Comparison of ENCODE assay signal across 20 mouse cellular contexts in the genomic region with DNA sequence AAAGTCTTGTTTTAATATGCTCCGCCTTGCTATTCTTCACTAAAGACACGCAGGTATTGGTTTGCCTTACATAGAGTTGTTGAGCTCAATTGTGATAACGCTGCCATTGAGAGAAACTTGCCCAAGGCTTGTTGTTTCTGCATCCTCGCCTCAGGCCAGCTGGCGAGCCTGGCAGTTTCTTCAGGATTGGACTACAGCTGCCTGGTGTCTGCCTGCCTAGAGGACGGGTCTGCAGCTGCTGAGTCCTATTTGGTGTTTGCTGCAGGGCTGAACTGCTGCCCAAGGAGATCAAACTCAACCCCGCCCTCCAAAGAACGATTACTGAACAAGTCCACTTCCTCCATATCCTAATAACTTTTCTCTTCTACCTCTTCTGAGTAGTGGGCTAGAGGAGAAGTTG. TPM values are rescaled to one million over a fixed set of nuclear protein-coding genes. Genes with fewer than 3 reads are reported as not detected.
A peak's percentile ranks its signal among the peaks of the same experiment; 100 is the strongest.
DNase-seq lines count a peak whose midpoint lies in the region; ATAC-seq and TF ChIP-seq lines count a peak whose summit lies in the region.
"Had no signal": no experiment of that assay in that cellular context is flagged by ENCODE, and none has a peak within 500 bp of the region (broad histone marks: within the 10 kb centered on the region; RNA-seq: fewer than 3 reads in every experiment).

No protein-coding gene starts in this region.

- no peak overlapping the region for H3K27ac ChIP-seq in embryonic facial prominence, embryonic 13.5 days
- H3K27ac ChIP-seq in embryonic facial prominence, embryonic 10.5 days (replicated peaks), result no peak overlapping the region

- H3K27me3 ChIP-seq in embryonic facial prominence, embryonic 13.5 days, result no peaks in the 10 kb centered on the region
- no peaks in the 10 kb centered on the region for H3K27me3 ChIP-seq in embryonic facial prominence, embryonic 10.5 days (replicated peaks; ENCODE audit: low read depth, poor library complexity, severe bottlenecking)
- H3K27me3 ChIP-seq in myocyte (ENCODE audit: control insufficient read depth, insufficient read depth, insufficient read length), result no peaks in the 10 kb centered on the region

- H3K36me3 ChIP-seq in embryonic facial prominence, embryonic 13.5 days, result no peaks in the 10 kb centered on the region
- no peaks in the 10 kb centered on the region for H3K36me3 ChIP-seq in embryonic facial prominence, embryonic 10.5 days (replicated peaks)
- no peaks in the 10 kb centered on the region for H3K36me3 ChIP-seq in myocyte (ENCODE audit: control insufficient read depth, insufficient read depth)
- H3K36me3 ChIP-seq: G1E had no signal

- H3K4me3 ChIP-seq in embryonic facial prominence, embryonic 13.5 days, result no peak overlapping the region
- H3K4me3 ChIP-seq in embryonic facial prominence, embryonic 10.5 days, result no peak overlapping the region
- no peak overlapping the region for H3K4me3 ChIP-seq in myocyte

- H3K4me2 ChIP-seq in embryonic facial prominence, embryonic 13.5 days, result no peak overlapping the region
- no peak overlapping the region for H3K4me2 ChIP-seq in myocyte (ENCODE audit: low read depth)

- no peak overlapping the region for H3ac ChIP-seq in myocyte (ENCODE audit: control insufficient read depth, insufficient read length)

- H3K9me3 ChIP-seq in embryonic facial prominence, embryonic 13.5 days, result no peaks in the 10 kb centered on the region
- no peaks in the 10 kb centered on the region for H3K9me3 ChIP-seq in embryonic facial prominence, embryonic 10.5 days
- H3K9me3 ChIP-seq: G1E had no signal

- no peak for TF ChIP-seq POLR2A in myocyte (IDR thresholded peaks at IDR 0.05; ENCODE audit: insufficient read length, low read depth)

- H3K4me1 ChIP-seq in embryonic facial prominence, embryonic 13.5 days, result no peaks in the 10 kb centered on the region
- H3K4me1 ChIP-seq in embryonic facial prominence, embryonic 10.5 days, result peaks cover 10% of the 10 kb centered on the region

- DNase-seq in embryonic facial prominence, embryonic 10.5 days (ENCODE audit: low spot score), result no peak
- DNase-seq in lung, postnatal 10 days, result peak; percentile 10
- DNase-seq in lung, postnatal 36 days, result no peak
- DNase-seq in kidney, postnatal 4 days, result no peak
- DNase-seq: adrenal gland, adult 2 months; adrenal gland, adult 8-10 months; adrenal gland, postnatal 10 days; adrenal gland, postnatal 14 days; adrenal gland, postnatal 25 days; adrenal gland, postnatal 36 days; B cell, adult 2 months; cerebellum, adult 11 months; cerebellum, adult 11-12 months; cerebellum, adult 18-20 months had no signal

- WGBS in embryonic facial prominence, embryonic 13.5 days, result 57% methylated on average over 8 of the region's 8 CpGs
- 68% methylated on average over 8 of the region's 8 CpGs for WGBS in embryonic facial prominence, embryonic 10.5 days

- 0 out of 2 replicates have a peak overlapping the region, but pooled peaks have one; percentile 27 for H3K9ac ChIP-seq in embryonic facial prominence, embryonic 13.5 days

- no peak for ATAC-seq in embryonic facial prominence, embryonic 13.5 days (ENCODE audit: insufficient number of reproducible peaks, insufficient read depth, low FRiP score, low TSS enrichment, low read depth)
- ATAC-seq: activated CD4-positive, CD25-positive, alpha-beta regulatory T cell, adult 4 months; CD4-positive, CD25-positive, alpha-beta regulatory T cell, adult 4 months; Patski had no signal

- H3K79me2 ChIP-seq in myocyte (ENCODE audit: control insufficient read depth, insufficient read depth), result no peaks in the 10 kb centered on the region

TF ChIP-seq in myocyte, 11 proteins besides CTCF, POLR2A, EP300 and RAD21:
- TF ChIP-seq MYOG (IDR thresholded peaks at IDR 0.05; ENCODE audit: control insufficient read depth in 1 of 3, insufficient read depth in 1 of 3, insufficient read length in 2 of 3, low read depth in 2 of 3) (peak; percentile 2 to 83 (median 69)), POLR2AphosphoS2 (IDR thresholded peaks at IDR 0.05; ENCODE audit: insufficient read length, low read depth) (no peak), MAX (IDR thresholded peaks at IDR 0.05; ENCODE audit: low read depth) (no peak), MYOD1 (IDR thresholded peaks at IDR 0.05; ENCODE audit: control insufficient read depth in 1 of 3, insufficient read length in 2 of 3, low read depth in 2 of 3) (peak in 2 of 3 experiments; percentile 60 to 69)

RNA-seq across cellular contexts. Expression of gene Serping1, which starts 14.5 kb away (rescaled TPM):
- 26.0 and 31.3 TPM in 2 replicates for polyA plus RNA-seq in embryonic facial prominence, embryonic 13.5 days (2015; fragmentation: Nextera tagmentation; extraction: Ambion mirVana)
- polyA plus RNA-seq in embryonic facial prominence, embryonic 10.5 days (2016; fragmentation: Nextera tagmentation; extraction: Ambion mirVana), result 16.6 and 18.7 TPM in 2 replicates
- 0.62 TPM for polyA plus RNA-seq in myocyte (2012; fragmentation: generic; extraction: Trizol)
- polyA plus RNA-seq: activated CD4-positive, CD25-positive, alpha-beta regulatory T cell, adult 4 months; CD4-positive, CD25-positive, alpha-beta regulatory T cell, adult 4 months; G1E had no signal

RNA-seq across cellular contexts. Expression of gene Gm19426, which starts 17.3 kb away (rescaled TPM):
- polyA plus RNA-seq in embryonic facial prominence, embryonic 13.5 days (2015; fragmentation: Nextera tagmentation; extraction: Ambion mirVana), result 8.6 and 9.6 TPM in 2 replicates
- polyA plus RNA-seq in embryonic facial prominence, embryonic 10.5 days (2016; fragmentation: Nextera tagmentation; extraction: Ambion mirVana), result 8.0 and 9.5 TPM in 2 replicates
- 3.0 TPM for polyA plus RNA-seq in myocyte (2012; fragmentation: generic; extraction: Trizol)
- polyA plus RNA-seq: activated CD4-positive, CD25-positive, alpha-beta regulatory T cell, adult 4 months; CD4-positive, CD25-positive, alpha-beta regulatory T cell, adult 4 months; G1E had no signal

RNA-seq across cellular contexts. Expression of gene Ypel4, which starts 26.9 kb away (rescaled TPM):
- polyA plus RNA-seq in embryonic facial prominence, embryonic 13.5 days (2015; fragmentation: Nextera tagmentation; extraction: Ambion mirVana), result 9.8 and 12.1 TPM in 2 replicates
- 8.1 and 8.9 TPM in 2 replicates for polyA plus RNA-seq in embryonic facial prominence, embryonic 10.5 days (2016; fragmentation: Nextera tagmentation; extraction: Ambion mirVana)
- polyA plus RNA-seq in myocyte (2012; fragmentation: generic; extraction: Trizol), result 1.0 TPM

RNA-seq across cellular contexts. Expression of gene Clp1, which starts 33.6 kb away (rescaled TPM):
- 32.7 and 39.0 TPM in 2 replicates for polyA plus RNA-seq in embryonic facial prominence, embryonic 13.5 days (2015; fragmentation: Nextera tagmentation; extraction: Ambion mirVana)
- polyA plus RNA-seq in embryonic facial prominence, embryonic 10.5 days (2016; fragmentation: Nextera tagmentation; extraction: Ambion mirVana), result 53.2 and 53.8 TPM in 2 replicates
- polyA plus RNA-seq in myocyte (2012; fragmentation: generic; extraction: Trizol), result 7.1 TPM

RNA-seq across cellular contexts. Expression of gene Ube2l6, which starts 37.9 kb away (rescaled TPM):
- polyA plus RNA-seq in embryonic facial prominence, embryonic 13.5 days (2015; fragmentation: Nextera tagmentation; extraction: Ambion mirVana), result 28.1 and 32.7 TPM in 2 replicates
- polyA plus RNA-seq in embryonic facial prominence, embryonic 10.5 days (2016; fragmentation: Nextera tagmentation; extraction: Ambion mirVana), result 22.7 and 25.8 TPM in 2 replicates
- 16.2 TPM for polyA plus RNA-seq in myocyte (2012; fragmentation: generic; extraction: Trizol)

Comparison
In these comparisons a context has a peak if more than half of its experiments do, and no peak if none do; other contexts are left out.
1. RNA of gene Serping1, which starts 14.5 kb away (polyA plus RNA-seq): 26.0 to 31.3 TPM in embryonic facial prominence, embryonic 13.5 days and 16.6 to 18.7 TPM in embryonic facial prominence, embryonic 10.5 days; 0.62 TPM in myocyte (single experiment); every median in the first group is over 10 times any median in the second.